Mouse (Mus musculus) splenic B cell, adult 2 months (primary cell): ENCODE data around the gene Pik3c2a.

Experiments
- DNase-seq: peaks from one replicate; pipeline ENCODE4 v3.0.0-alpha.2; 2011; ENCODE audit warnings: low read depth, low spot score
- H3K27me3 ChIP-seq: 2 replicates; pipeline ENCODE4 v1.6.1; 2012; ENCODE audit warnings: mild to moderate bottlenecking, low read length, moderate library complexity, mixed read lengths; ENCODE audit not compliant: control insufficient read depth, poor library complexity, insufficient read depth, severe bottlenecking
- H3K36me3 ChIP-seq: 2 replicates; pipeline ENCODE4 v1.6.1; 2012; ENCODE audit warnings: mild to moderate bottlenecking, low read length, moderate library complexity, mixed read lengths; ENCODE audit not compliant: control insufficient read depth, poor library complexity, insufficient read depth, severe bottlenecking

Pik3c2a gene

DNA sequence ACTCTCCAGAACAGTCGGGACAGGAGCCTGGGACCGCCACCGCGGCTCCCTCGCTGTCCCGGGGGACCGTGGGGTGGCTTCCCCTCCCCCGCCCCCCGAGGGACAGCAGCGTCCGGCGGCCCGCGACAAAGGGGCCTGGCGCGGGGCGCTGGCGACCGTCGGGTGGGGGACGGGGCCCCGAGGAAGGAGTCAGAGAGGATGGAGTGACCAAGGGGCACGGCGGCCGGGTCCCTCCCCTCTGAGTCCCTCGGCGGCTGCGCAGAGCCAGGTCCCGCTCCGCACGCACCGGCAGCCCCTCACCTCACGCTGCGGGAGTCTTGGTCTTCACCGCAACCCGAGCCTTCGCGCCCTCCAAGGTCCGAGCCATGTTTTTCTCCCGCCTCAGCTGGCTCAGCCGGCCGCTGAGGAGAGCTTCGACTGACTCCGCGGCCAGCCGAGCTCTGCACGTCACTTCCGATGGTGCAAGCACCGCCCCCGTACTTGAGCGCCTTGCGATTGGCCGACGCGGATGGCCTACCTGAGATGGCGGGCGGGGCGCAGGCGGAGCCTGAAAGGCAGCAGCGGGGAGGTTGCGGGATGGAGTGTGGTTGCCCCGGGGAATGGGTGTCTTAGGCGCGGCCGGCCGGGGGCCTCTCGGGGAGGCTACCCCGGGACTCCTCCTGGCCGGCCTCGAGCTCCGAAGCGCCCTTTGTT, at the start of gene Pik3c2a:
TSS of gene Pik3c2a (minus strand) at position 446 of the 693 bp plus-strand sequence.
- Histone ChIP-seq H3K36me3 (no peaks in the 10 kb centered on the region), H3K27me3 (no peaks in the 10 kb centered on the region; the same call in 1 of the 2 replicates)
- peak; percentile 95 for DNase-seq

DNA sequence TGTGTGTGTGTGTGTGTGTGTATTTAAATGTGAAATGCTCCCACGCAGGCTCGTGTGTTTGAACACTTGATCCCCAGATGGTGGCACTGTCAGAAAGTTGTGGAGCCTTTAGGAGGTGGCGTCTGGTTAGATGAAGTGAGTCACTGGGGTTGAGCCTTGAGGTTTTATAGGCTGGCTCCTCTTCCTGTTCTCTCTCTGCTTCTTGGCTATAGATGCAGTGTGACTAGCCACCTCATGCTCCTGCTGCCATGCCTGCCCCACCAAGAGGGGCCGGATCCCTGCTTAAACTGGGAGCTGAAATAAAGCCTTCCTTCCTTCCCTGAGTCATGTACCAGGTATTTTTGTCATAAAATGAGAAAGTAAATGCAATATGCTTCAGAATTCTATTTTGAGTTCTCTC, 47.9 kb upstream of the Pik3c2a start:
- no peaks in the 10 kb centered on the region for H3K36me3 ChIP-seq
- H3K27me3 ChIP-seq, result no peaks in the 10 kb centered on the region; the same call in none of the 2 replicates
- DNase-seq, result peak; percentile 39

DNA sequence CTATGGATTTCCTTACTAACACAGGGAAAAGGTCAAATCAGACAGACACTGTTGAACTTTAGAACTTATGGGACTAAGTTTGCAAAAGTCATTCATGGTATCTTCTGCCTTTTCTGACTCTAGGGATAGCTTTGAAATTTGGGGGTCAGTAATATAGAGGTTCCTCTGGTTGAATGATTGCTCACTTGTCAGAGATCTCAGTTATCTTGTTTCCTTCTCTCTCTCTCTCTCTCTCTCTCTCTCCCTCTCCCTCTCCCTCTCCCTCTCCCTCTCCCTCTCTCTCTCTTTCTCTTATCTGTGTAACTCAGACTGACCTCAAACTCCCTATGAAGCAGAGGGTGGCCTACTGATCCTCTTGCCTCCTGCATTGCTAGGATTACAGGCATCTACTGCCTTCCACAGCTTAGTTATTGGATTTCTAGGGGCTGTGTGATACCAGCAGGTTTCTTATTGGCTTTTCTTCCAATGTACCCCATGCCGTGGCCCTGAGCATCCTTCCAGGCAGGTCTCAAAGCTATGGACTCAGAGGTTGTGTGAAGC, 41.9 kb upstream of the Pik3c2a start:
- H3K36me3 ChIP-seq, result no peaks in the 10 kb centered on the region
- no peak for DNase-seq
- no peaks in the 10 kb centered on the region; the same call in none of the 2 replicates for H3K27me3 ChIP-seq

DNA sequence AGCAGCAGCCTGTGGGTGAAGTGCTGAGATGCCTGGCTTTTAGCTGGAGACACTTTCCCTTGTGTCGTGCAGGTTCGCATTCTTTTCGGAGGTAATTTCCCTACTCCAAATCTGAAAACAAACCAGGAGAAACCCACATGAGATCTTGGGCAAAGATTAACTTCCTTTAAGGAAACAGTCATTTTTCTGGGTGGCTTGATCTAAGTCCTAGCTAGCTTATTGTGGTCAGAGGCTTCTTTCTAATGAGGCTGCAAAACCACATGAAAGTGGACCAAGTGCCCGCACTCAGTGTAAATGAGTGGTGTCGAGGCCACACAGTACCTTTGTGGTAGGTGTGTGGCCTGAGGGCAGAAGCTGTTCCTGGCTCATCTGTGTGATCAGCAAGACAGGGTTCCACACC, 41.0 kb upstream of the Pik3c2a start:
- no peak for DNase-seq
- Histone ChIP-seq H3K27me3 (no peaks in the 10 kb centered on the region; the same call in none of the 2 replicates), H3K36me3 (no peaks in the 10 kb centered on the region)

DNA sequence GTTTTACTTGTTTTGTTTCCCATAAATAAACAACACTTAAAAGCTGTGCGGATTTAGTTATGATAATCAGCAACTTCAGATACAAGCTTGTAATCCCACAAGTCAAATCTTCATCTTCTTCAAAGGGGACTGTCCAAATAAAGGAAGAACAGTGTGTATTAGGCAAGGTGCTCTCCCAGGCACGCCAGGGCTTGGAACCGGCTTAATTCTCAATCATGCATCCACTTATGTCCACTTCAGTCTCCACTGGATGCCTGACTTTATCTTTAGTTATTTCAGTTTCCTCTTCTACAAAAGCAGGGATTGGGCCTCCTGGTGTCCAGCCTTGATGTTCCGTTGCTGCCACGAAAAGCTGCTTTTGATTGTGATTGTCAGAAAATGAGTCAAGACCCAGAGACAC, 40.5 kb upstream of the Pik3c2a start:
- DNase-seq, result no peak
- H3K36me3 ChIP-seq, result no peaks in the 10 kb centered on the region
- no peaks in the 10 kb centered on the region; the same call in none of the 2 replicates for H3K27me3 ChIP-seq

DNA sequence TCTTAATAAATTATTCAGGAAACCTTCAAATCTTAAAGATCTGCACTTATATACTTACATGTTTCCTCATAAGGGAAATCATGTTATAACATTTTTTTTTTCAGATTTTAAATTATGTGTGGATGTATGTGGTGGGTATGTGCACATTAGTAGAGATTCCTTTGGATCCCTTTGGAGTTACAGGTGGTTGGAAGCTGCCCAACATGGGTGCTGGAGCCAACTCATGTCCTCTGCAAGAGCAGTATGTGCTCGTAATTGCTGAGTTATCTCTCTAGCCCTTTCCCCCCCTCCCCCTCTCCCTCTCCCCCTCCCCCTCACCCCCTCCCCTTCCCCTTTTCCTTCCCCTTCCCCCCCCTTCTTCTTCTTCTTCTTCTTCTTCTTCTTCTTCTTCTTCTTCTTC, 39.9 kb upstream of the Pik3c2a start:
- no peaks in the 10 kb centered on the region; the same call in 1 of the 2 replicates for H3K36me3 ChIP-seq
- H3K27me3 ChIP-seq, result no peaks in the 10 kb centered on the region; the same call in none of the 2 replicates
- DNase-seq, result no peak

DNA sequence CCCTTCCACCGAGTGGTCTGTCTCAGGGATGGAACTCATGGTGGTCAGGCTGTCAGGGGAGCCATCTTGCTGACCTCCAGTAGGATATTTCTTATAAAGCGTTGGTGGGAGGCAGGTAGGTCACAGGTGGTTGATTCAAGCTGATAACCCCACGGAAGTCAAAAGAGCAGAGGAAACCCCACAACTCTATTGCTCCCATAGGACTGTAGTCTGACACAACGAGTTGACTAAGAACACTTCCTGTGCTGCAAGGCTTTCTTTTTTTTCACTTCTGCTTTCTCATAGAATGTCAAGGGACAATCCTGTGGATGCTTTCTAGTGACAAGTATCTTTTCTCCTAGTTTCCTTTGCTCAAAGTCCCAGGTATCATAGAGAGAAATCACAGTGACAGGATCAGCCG, 33.0 kb upstream of the Pik3c2a start:
- no peaks in the 10 kb centered on the region; the same call in 1 of the 2 replicates for H3K27me3 ChIP-seq
- peak; percentile 69 for DNase-seq

DNA sequence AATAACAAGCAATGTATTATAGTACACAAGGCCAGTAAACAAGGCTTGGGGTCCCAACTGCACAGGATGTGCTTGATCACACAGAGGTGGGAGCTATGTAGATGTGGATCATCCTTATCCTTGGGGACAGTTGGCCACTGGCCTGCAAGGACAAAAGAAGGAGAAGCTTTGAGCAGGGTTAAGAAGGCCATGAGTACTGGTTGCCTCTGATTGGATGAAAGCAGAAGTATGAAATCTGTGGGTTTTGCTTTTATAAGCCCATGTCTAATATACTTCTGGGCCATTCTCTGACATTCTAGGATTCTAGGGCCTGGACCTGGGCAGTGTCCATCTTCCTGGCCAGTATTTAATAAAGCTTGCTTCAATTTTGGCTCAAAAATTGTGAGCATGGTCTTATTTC, 32.6 kb upstream of the Pik3c2a start:
- peak; percentile 19 for DNase-seq
- Histone ChIP-seq H3K27me3 (no peaks in the 10 kb centered on the region; the same call in 1 of the 2 replicates), H3K36me3 (no peaks in the 10 kb centered on the region; the same call in 1 of the 2 replicates)

More for the DNA sequence above, 33.0 kb upstream of the Pik3c2a start:
- no peaks in the 10 kb centered on the region; the same call in 1 of the 2 replicates for H3K36me3 ChIP-seq

DNA sequence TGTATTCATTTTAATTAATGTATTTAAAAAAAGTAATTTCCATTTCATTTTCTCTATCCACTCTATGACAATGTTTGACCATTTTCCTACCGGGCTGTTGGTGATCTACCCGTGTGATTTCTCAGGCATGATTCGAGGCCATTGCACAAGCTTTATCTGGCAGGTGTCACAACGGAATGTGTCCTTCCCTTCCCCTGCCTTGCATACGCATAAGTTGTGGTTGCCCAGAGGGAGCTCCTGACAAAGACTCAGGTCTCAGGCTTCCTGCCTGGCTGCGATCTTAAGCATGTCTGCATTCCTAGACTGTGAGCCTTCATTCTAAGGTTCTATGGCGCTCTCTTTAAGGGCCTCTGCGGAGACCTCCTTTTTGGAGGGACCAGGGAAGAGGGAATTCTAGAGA, 18.9 kb upstream of the Pik3c2a start:
- Histone ChIP-seq H3K27me3 (no peaks in the 10 kb centered on the region), H3K36me3 (no peaks in the 10 kb centered on the region)
- DNase-seq, result no peak

DNA sequence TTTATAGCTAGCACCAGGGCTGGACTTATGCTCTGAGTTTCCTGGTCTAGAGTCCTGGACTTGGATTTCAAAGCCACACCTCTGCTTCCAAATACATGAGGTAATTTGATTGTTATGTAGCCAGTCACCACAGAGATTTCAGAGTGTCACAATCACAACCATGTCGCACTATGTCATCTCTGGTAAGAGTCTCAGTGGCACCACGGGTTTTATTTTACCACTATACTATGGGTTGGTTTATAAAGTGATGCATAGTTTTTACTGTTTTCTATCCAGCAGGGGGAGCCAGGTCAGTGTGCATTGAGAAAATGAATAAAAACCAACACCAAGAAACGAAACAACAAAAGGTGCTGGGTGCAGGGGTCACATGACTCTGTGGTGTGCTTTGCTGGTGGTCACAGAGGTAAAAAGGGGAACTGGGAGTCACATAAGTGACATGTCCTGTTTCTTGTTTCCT, 15.8 kb upstream of the Pik3c2a start:
- Histone ChIP-seq H3K27me3 (no peaks in the 10 kb centered on the region), H3K36me3 (no peaks in the 10 kb centered on the region)
- DNase-seq, result peak; percentile 95

DNA sequence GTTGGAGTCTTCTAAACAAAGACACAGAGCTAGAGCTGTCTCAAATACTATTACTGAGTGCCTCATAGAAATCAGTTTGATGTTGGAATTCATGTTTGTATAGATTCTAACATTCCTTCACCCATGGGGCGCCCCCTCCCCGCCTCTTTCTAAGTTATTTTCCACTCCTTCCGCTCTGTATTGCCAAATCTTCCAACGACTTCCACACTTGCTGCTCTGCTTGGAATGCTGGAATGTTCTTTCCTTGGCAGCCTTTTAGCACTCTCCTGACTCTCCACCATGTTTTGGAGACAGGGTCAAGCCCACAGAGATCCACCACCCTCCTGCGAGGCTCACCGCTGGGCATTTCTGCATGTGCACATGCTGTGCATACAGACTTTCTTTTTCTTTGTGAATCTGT, 14.1 kb upstream of the Pik3c2a start:
- Histone ChIP-seq H3K36me3 (no peaks in the 10 kb centered on the region), H3K27me3 (no peaks in the 10 kb centered on the region)
- DNase-seq, result no peak

DNA sequence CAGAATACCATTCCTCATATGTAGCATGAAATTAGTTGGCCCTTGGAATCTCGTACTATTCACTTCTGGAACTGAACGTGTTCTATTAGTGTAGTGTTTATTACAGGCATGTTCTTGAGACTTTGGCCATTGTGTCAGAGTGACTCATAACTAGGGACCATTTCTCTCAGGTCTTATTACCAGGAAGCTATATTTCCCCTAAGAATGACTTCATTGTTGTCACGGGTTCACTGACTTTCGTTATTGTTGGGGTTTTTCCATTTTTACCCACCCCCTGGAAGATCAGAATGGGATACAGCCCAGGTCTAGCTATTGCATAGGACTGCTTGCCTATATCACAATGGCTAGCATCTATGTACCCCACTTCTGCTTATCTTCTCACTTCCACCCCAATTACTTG, 13.7 kb upstream of the Pik3c2a start:
- Histone ChIP-seq H3K36me3 (no peaks in the 10 kb centered on the region), H3K27me3 (no peaks in the 10 kb centered on the region; the same call in 1 of the 2 replicates)
- no peak for DNase-seq

DNA sequence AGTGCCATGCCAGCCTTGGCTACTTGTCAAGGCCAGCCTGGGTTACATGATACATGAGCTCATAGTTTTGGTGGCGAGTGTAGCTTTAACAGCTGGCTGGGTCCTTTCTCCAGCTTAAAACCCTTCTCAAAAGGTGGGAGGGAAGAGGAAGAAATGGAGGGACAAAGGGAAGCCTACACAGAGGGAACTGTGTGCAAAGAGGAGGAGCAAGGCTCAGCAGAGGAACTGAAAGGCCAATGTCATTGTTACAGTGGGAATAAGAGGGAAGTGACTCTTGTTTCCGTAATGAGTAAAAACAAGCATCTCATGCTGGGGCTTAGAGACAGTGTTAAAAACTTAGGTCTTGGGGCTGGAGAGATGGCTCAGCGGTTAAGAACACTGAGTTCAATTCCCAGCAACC, 3.4 kb upstream of the Pik3c2a start:
- no peaks in the 10 kb centered on the region for H3K36me3 ChIP-seq
- DNase-seq, result peak; percentile 48

DNA sequence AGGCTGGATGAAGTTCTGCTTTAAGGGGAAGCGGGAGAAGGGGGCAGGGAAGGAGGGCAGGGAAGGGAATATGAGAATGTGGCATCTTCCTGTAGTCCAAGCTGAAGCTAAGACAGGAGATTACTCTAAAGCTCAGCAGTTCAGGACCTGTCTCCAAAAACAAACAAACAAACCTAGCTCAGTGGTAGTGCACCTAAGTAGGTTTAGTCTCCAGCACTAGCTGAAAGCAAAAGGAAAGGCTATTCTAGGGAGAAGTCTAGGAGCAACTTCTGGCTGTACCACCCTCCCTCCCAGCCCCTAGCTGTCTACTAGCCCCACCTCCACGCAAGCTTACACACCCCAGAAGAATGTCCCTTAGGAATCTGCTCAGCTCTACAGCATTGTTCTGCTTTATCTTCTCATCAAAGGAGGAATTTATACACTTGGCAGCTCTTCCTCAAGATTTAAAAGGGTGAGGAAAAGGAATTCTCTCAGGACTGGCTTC, 1.1 kb upstream of the Pik3c2a start:
- no peaks in the 10 kb centered on the region for H3K36me3 ChIP-seq
- no peak for DNase-seq
- H3K27me3 ChIP-seq, result no peaks in the 10 kb centered on the region; the same call in 1 of the 2 replicates

More for the DNA sequence above, 3.4 kb upstream of the Pik3c2a start:
- no peaks in the 10 kb centered on the region; the same call in 1 of the 2 replicates for H3K27me3 ChIP-seq

DNA sequence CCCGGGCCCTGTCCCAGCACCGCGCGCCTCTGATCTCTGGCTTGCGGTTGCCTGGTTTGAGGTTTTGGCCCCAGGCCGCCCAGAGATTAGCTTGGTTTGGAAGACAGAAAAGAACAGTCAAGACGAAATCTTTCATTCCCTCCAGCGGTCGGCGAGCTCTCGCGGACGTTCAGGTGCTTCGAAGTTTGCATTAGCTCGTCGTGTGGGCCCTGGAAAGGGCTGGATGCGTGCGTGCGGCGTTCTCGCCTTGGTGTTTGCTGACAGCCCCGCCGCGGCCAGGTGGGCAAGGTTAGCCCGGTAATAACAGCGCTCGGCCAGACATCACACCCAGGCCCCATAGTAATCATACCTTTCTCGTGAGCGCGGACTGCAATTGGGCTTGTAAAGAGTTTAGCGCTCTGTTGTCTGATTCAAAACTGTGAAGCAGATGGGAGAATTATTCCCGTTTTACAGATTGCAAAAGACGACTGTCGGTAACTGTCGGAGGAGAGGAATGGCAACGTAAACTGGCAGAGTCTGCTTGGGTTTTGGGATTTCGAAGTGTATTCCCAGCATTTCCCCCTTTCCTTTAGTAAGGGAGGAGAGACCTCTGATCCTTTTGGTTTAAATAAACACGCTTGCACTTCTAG, 562 bp upstream of the Pik3c2a start:
- no peak for DNase-seq

More for the DNA sequence above, 562 bp upstream of the Pik3c2a start:
- Histone ChIP-seq H3K36me3 (no peaks in the 10 kb centered on the region), H3K27me3 (no peaks in the 10 kb centered on the region; the same call in 1 of the 2 replicates)
